Mouse (Mus musculus): ENCODE data around the gene Pawr.

DNA sequence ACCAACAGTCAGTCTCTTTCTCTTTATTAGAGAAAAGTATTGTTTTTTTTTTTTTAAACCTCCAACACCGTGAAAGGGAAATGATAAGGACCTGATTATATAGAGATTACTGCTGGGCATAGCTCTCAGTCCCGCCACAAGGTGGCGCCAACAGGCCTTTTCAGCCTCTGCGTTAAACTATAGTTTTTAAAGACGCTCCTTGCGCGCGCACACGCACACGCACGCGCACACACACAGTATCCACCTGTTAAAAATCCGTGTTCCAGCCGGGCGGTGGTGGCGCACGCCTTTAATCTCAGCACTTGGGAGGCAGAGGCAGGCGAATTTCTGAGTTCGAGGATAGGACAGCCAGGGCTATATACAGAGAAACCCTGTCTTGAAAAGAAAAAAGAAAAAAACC, 31.1 kb upstream of the Pawr start:
- TF ChIP-seq EP300 (IDR thresholded peaks at IDR 0.05; ENCODE audit: low read depth): no peak
- peak; percentile 74 for TF ChIP-seq CTCF (IDR thresholded peaks at IDR 0.05; ENCODE audit: low read depth)

Data from heart, postnatal 0 days (tissue).